Mouse (Mus musculus) large intestine, adult 2 months (tissue): ENCODE results near the gene Tubg1. TPM values are rescaled to one million over a fixed set of nuclear protein-coding genes. Genes with fewer than 3 reads are reported as not detected.

ENCODE experiments used
- DNase-seq: peaks from one replicate; pipeline ENCODE4 v3.0.0-alpha.2; 2012; ENCODE audit warnings: low read depth, low spot score
- WGBS: fragments of 180-500 bp; shearing (Covaris S2); methylation state at CpG from one replicate; pipeline ENCODE4 v1.1.7; 2018; 5-methylcytosine and 5-hydroxymethylcytosine counted together
- polyA plus RNA-seq: library from polyadenylated mRNA; depleted of rRNA; stranded (reverse); fragments of >200 nt; gene quantifications from 2 replicates; pipeline ENCODE4 v1.2.3, GENCODE M21; 2012; rRNA removed

The Tubg1 gene
- polyA plus RNA-seq = 14.4 and 17.8 TPM in 2 replicates

DNA sequence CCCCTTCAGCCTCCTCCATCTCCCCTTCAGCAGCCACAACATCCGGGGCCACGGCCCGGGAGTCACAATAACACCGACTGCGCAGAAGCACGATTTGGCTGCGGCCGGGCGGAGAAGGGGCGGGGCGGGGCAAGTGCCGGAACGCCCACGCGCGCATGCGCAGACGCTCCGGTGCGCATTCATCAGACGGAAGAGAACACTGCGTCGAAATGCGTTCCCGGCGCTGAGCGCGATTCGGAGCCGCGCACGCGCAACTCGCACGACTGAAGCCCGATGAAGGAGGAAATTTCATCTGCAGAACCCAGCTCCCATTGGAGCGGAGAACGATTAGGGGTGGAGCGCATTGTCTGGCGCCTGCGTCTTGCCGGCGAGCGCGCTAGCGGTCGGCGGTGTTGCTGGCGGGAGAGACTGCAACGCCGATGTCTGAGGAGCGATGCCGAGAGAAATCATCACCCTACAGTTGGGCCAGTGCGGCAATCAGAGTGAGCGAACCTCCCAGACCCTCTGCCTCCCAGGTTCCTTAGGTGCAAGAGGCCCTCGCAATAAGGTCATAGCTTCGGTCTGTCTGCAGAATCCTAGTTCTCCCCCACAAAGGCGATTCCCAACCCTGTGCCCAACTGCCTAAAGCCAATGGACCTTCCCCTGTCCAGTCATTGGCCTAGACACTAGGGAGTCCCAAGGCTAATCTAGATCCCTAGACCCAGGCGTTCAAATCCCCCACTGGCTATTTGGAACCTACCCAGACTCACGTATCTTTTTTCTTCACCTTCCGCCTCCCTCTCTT is at the start of gene Tubg1, which contains the start of gene Retreg3:
Gene Tubg1 (plus strand): TSS at position 178 of the 784 bp plus-strand sequence.
Gene Retreg3 (minus strand): TSS at position 133 of the 784 bp plus-strand sequence.
- DNase-seq = peak; percentile 94
- under 1% methylated on average over 61 of the region's 61 CpGs for WGBS

DNA sequence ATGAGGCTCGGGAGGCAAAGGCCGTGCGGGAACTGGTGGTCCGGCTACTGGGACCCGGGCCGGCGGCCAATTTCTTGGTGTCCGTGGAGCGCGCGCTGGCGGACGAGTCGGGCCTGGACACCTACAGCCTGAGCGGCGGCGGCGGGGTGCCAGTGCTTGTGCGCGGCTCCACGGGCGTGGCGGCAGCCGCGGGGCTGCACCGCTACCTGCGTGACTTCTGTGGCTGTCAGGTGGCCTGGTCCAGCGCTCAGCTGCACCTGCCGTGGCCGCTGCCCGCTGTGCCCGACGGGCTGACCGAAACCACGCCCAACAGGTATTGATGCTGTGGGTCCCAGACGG is 49.6 kb upstream of the Tubg1 start:
- no peak for DNase-seq
- WGBS = under 1% methylated on average over 36 of the region's 36 CpGs

DNA sequence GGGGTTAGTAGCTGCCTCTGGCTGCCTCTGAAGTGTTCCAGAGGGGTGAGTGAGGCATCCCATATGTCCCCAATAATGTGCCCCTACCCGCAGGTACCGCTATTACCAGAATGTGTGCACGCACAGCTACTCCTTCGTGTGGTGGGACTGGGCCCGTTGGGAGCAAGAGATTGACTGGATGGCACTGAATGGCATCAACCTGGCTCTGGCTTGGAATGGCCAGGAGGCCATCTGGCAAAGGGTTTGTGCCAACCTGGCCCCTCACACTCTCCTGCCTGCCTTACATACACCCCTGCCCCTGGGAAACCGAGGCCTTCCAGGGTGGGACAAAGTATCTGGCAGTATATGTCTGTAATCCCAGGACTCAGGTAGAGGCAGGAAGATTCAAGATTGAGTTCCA is 48.8 kb upstream of the Tubg1 start:
- 73% methylated on average over 6 of the region's 6 CpGs for WGBS
- no peak for DNase-seq

DNA sequence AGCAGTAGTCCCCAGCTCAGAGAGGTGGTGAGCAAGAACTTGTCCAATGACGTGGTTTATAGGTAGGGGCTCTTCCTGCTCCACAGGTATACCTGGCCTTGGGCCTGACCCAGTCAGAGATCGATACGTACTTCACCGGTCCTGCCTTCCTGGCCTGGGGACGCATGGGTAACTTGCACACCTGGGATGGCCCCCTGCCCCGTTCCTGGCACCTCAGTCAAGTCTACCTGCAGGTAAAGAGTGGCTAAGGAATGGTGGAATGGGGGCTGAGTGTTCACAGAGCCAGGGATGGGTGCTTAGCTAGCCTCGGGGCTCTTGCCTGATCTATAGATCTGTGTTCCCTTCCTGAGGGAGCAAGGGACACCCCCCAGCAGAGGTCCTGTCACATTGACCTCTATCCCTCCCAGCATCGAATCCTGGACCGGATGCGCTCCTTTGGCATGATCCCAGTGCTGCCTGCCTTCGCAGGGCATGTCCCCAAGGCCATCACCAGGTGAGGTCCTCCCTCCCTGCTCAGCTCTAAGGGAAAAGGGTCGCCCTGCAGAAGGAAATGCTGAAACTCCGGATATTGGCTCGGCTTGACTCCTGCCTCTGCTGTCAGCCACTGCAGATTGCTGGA is 47.8 kb upstream of the Tubg1 start:
- 86% methylated on average over 14 of the region's 14 CpGs for WGBS
- DNase-seq = no peak

DNA sequence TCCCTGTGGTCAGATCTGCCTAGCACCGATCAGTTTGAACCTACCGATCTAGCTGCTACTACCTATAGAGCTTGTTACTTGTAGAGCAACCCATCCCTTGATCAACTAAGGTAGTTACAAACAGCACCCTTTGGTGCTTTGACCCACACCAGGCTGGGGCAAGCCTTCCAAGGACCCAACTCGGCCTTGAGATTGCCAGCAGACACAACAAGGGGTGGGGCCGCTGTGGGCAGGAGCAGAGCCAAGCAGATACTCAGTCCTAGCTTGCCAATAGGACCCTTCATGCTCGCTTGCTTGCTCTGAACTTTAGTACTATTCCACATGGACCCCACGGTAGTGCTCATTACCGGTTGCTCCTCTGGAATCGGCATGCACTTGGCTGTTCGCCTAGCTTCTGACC is 41.6 kb upstream of the Tubg1 start, which contains the start of gene Hsd17b1:
Gene Hsd17b1 (plus strand): TSS at position 291 of the 400 bp plus-strand sequence.
- 75% methylated on average over 9 of the region's 9 CpGs for WGBS
- no peak for DNase-seq

DNA sequence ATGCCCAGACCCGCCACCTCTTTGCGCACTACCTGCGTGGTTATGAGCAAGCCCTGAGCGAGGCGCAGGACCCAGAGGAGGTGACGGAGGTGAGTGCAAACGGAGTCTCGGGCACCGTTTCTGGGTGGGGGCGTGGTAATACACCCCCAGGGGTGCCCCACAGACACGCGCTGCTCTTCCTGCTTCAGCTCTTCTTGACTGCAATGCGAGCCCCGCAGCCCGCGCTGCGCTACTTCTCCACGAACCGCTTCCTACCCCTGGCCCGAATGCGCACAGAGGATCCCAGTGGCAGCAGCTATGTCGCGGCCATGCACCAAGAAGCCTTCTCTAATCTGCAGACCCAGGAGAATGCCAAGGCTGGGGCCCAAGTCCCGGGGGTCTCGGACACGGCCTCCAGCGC is 40.0 kb upstream of the Tubg1 start:
- WGBS = 22% methylated on average over 27 of the region's 27 CpGs
- DNase-seq = no peak

DNA sequence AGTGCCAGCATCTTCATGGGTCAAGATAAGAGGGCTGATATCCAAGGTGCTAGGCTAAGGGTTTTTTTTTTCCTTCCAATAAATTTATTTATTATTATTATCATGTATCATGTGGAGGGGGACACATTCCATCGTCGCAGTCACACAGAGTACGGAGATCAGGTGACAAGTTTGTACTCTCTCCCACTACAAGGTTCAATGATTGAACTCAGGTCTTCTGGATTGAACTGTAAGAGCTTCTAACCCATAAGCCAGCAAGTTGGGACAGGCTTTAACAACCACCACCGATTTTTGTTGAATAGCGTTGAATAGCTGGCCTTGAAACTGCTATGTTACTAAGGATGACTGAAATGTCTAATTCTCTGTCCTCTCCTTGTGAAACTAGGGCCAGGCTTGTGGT is 39.3 kb upstream of the Tubg1 start:
- 80% methylated on average over 5 of the region's 5 CpGs for WGBS
- DNase-seq = no peak

DNA sequence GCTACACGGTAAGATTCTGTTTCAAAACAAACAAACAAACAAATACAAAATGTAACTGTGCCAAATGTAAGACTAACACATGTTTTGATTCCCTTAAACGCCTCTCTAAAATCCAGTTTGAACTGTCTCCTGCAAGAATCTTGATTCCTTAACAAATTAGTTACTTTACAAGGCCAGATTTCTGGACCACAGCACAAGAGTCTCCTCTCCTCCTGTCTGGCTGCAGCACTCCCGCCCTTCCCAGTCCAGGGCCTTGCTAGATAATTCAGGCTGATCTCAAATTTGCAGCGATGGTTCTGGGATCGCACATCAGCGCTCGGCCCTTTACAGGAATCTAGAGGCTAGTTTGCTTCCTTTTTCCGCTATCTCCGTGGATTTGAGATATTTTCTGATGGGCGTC is 38.1 kb upstream of the Tubg1 start:
- 5% methylated on average over 10 of the region's 10 CpGs for WGBS
- no peak for DNase-seq

DNA sequence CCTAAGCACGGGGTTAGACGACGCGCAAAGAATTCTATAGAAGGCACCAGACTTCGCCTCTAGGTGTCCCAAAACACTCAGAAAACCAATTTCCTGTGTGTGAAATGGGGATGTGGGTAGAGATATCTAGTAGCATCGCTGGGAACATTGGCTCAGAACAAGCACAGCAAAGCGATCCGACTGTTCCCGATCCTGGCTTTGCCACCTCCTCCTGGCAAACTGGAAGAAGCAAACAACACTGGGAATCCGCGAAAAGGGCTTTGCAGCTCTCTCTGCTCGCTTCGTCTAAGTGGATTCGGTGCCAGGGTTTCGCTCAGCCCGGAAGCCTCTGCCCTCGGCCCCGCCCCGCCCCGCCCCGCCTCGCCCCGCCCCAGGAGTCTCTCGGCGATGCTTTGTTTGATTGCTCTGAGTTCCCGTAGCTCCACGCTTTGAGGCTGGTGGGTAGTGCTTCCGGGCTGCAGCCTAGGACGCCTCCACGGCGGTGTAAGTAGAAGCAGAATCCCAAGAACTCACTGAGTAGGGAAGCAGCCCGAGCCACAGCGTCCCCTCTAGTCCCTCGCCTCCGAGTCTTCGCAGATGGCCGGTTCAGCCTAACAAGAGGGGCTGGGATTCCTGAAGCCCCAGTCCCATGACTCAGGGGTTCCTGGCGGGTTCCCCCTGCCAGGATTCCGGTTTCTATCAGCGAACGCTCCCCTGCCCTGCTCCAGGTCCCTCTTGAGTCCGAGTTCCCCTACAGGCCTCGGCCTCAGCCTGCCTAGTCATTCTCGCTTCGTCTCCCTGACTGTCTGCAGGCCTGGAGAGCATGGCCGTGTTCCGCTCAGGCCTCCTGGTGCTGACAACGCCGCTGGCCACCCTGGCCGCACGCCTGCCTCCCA is 37.3 kb upstream of the Tubg1 start, which contains the start of gene Coasy:
Gene Coasy (plus strand): TSS at position 358 of the 875 bp plus-strand sequence.
- no peak for DNase-seq
- under 1% methylated on average over 51 of the region's 51 CpGs for WGBS

DNA sequence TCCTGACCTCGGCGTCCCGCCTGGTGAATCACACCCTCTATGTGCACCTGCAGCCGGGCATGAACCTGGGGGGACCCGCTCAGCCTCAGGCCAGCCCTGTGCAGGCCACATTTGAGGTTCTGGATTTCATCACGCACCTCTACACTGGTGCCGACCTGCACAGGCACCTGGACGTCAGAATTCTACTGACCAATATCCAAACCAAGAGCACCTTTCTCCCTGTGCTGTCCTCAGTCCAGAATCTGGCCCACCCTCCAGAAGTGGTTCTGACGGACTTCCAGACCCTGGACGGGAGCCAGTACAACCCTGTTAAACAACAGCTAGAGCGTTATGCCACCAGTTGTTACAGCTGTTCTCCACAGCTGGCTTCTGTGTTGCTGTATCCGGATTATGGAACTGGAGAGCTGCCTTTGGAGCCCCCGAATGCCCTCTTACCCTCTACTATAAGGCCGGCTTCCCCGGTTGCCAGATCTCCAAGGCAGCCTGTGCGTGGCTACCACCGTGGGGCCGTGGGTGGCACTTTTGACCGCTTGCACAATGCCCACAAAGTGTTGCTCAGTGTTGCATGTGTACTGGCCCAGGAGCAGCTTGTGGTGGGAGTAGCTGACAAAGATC is 36.5 kb upstream of the Tubg1 start:
- WGBS = 17% methylated on average over 19 of the region's 19 CpGs

DNA sequence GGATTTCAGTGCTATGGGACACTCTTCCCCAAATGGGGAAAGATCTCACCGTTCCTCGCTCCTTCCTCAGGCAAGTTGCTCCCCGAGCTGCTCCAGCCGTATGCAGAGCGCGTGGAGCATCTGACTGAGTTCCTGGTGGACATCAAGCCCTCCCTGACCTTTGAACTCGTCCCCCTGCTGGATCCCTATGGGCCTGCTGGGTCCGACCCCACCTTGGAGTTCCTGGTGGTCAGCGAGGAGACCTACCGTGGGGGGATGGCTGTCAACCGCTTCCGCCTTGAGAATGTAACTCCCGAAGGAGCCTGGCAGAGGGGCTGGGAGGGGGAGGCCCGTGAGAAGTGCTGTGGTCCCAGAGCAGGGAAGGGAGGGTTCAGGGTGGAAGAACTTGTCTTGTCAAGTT is 35.5 kb upstream of the Tubg1 start:
- 91% methylated on average over 14 of the region's 14 CpGs for WGBS

More for the DNA sequence above, 36.5 kb upstream of the Tubg1 start:
- DNase-seq = no peak

DNA sequence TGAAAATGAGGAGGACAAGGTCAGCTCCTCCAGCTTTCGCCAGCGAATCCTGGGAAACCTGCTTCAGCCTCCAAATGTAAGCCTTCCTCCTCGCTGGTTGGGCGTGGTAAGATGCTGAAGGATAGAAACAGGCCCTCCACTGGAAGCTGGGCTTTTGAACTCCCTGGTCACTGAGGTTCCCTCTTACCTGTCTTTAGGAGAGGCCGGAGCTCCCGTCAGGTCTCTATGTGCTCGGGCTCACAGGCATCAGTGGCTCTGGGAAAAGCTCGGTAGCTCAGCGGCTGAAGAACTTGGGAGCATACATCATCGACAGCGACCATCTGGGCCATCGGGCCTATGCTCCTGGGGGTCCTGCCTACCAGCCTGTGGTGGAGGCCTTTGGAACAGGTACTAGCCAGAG is 34.9 kb upstream of the Tubg1 start:
- WGBS = 96% methylated on average over 12 of the region's 12 CpGs

More for the DNA sequence above, 35.5 kb upstream of the Tubg1 start:
- no peak for DNase-seq

DNA sequence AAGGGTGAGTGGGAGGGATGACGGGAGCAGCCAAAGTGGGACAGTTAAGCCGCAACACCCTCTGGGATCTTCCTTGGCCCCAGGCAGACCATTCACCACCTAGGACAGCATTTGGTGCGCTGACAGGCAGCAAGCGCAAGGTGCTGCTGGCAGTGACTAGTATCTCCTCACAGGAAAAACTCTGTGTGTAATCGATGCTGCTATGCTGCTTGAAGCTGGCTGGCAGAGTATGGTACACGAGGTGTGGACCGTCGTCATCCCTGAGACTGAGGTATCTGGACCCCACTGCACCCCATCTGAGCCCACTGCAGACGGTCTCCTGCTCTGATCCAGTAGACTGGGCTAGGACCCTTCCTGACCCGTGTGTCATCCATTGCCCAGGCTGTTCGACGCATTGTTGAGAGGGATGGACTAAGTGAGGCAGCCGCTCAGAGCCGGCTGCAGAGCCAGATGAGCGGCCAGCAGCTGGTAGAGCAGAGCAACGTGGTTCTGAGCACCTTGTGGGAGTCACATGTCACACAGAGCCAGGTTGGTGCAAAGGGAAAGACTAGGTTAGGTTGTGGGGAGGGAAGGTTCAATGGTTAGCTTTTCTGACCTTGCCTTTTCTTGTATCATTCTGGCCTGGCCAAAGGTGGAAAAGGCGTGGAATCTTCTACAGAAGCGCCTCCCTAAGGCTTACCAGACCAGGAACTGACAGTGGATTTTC is 34.0 kb upstream of the Tubg1 start:
- WGBS = 90% methylated on average over 18 of the region's 18 CpGs
- DNase-seq = no peak

More for the DNA sequence above, 34.9 kb upstream of the Tubg1 start:
- no peak for DNase-seq

DNA sequence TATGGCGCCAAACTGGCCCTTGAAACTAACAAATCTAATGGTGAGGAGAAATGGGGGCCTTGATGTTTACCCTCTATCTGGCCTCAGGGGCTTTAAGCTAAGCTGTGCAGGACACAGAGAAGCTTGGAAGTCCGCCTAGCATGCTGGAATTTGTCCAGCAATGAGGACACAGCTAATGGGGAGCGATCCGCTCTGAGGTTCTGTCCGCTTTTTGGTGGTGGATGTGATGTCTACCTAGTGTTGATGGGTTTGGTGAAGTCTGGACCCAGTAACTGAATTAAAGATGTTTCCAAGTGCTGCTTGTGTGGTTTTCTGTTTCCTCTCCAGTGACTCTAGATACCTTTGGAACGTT is 33.4 kb upstream of the Tubg1 start:
- DNase-seq = no peak
- 64% methylated on average over 6 of the region's 6 CpGs for WGBS

DNA sequence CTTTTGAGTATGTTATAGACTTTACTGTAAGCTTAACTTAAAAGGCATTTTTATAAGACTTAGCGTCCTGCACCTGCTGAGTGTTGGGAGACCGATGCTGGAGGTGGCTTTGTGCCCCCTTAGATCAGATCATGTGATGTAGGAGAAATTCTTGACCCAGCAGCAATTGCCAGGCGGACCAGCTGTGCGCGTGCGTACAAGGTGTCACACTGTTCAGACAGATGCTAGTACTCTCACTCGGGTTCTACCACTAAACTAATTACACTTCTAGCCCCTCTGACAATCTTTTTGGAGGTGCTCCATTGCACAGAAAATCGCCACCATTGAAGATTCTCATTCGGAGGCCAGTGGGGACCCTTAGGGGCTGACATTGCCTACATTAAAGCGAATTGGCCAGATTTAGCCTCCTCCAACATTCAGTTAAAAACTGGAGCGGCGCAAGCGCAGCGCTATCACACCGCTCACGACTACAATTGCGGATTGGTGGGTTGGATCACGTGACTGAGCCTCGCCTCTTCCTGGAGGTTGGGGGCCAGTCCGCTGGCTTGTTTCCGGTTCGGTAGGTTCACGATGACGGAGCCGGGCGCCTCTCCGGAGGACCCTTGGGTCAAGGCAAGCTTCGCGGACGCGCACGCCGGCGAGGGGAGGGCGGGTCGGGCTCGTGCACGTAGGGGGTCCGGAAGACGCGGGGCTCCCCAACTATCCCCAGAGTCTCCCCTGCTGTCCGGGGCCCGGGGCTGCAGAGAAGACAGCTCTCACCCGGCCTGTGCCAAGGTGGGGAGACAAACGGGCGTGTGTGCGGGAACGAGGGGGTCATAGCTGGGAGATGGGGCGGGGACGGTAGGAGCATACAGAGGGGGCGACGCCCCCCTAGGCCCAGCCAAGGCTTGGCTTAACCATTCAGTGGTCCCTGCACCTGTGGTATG is 32.7 kb upstream of the Tubg1 start, which contains the start of gene Mlx:
Gene Mlx (plus strand): TSS at position 522 of the 926 bp plus-strand sequence.
- WGBS = under 1% methylated on average over 52 of the region's 52 CpGs
- DNase-seq = peak; percentile 92

DNA sequence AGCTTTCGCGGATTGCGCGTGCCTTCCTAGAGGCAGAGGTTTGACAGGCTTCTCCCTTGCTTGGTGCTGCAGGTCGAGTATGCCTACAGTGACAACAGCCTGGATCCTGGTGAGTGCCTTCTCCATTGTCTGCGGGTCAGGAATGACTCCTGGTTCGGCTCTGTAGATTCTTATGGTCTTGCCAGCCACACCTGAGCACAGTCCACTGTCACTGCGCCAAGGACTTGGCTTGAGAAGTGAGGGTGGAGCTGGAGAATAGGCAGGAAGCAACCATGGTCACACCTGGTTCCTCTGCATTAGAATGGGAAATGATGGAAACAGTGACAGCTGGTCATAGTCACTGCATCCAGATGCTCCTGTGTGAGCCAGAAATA is 32.1 kb upstream of the Tubg1 start:
- WGBS = 4% methylated on average over 8 of the region's 8 CpGs
- peak; percentile 91 for DNase-seq

DNA sequence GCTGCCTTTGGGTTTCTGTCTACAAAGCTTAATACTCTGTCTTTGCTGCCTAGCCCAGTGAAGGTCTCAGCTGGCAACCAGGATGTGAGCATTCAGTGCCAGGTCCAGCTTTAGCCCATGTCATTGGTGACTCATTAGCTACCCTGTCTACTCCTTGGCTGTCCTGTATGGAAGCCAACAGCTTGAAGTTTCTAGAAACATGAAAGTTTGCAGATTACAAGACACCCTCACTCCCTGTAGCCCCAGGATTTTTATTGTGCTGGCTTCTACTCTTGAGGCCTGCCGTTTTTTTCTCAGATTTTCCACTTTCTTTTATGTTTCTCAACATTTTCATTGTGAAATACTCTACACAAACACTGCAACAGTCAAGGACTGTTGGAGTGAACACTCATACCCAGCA is 29.8 kb upstream of the Tubg1 start:
- WGBS = 78% methylated on average over 1 of the region's 1 CpGs
- no peak for DNase-seq

DNA sequence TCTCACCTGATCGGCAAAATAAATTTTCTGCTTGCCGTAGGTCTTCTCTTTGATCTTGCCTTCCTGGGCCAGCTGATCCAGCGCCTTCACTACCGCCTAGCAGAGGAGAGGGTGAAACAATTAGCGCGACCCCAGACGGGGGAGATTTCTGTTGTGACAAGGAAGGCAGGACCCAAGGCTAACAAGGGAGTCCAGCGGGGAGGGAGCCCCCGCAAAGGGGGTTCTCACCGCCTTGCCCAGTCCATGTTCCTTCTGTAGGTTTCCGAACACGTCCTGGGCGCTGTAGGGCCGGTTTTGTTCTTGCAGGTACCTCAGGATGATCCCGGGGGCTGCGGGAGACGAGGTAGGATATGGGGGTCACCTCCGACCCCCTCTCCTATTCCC is 24.8 kb upstream of the Tubg1 start:
- WGBS = 2% methylated on average over 18 of the region's 18 CpGs

More for the DNA sequence above, 24.8 kb upstream of the Tubg1 start:
- no peak for DNase-seq
